Mouse (Mus musculus): ENCODE measurements at regions not wholly inside any gene's neighbourhood (a gene's known extent, or its start where the extent isn't known, plus 50 kb on each side); places are given as distances from the start of the nearest gene placed in this dataset.

DNA sequence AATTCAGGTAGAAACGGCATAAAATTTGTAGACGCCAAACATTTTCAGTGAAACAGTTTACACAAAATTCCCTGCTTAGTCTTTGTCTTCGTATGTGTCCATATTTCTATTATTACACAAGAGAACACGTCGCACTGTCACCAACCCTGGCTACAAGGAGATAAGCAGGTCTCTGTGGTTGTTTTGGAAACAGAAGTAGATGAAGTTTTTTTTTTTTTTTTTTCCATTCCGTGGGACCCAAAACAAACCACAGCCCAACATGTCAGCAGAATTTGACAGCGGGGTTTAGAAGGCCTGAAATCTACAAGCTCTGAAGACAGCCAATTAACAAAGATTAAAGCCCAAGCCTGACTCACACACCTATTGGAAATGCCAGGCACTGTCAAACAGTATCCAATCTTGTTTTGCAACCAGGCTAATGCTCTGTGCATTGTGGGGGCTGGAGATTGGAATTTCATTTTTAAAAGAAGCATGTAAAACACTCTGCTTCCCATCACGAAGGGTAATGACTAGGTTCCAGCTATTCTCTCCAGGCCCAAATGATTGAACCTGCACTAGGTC lies 428.5 kb upstream of the Btbd3 start:
- no peak for DNase-seq (ENCODE audit: low read depth, low spot score)

DNA sequence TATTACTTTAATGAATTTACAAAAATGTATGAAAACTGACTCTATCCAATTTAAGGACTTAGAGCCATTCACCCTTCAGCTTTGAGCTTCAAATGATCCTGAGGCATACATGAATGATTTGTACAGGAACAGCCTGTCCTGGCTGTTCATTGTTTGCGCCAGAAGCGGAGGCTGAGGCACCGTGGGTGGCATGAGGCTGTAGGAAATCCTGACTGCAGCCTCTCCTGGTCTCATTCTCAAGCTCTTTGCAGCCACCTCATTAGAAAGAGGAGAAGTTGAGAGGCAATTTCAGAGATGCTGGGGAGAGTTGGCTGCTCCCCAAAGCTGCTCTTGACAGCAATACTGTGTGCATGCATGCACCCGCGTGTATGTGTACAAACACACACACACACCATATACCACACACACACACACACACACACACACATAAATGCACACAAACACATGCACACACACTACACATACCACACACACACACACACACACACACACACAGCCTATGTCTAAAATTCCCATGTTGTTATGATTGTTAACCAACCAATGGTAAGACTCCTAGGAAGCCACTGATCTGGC lies 434.9 kb upstream of the Btbd3 start:
- DNase-seq (ENCODE audit: low read depth, low spot score), result no peak

DNA sequence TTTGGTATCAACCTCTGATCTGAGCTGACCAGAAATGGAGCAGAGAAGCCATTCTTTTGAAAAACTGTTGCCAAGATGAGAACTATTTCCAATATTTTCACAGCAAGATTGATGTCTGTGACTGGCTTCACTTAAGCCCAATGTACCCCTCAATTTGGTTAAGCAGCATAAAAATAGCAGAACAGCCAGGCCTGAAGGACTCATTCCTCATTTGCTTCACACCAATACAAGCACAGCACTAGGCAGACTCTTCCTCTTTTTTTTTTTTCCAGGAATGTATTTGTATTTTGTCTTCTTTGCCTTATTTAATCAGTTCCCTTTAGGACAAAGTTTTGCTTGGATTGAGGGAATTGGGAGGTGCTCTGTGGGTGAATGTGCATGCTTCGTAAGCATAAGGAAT lies 441.4 kb upstream of the Btbd3 start:
- no peak for DNase-seq (ENCODE audit: low read depth, low spot score)

DNA sequence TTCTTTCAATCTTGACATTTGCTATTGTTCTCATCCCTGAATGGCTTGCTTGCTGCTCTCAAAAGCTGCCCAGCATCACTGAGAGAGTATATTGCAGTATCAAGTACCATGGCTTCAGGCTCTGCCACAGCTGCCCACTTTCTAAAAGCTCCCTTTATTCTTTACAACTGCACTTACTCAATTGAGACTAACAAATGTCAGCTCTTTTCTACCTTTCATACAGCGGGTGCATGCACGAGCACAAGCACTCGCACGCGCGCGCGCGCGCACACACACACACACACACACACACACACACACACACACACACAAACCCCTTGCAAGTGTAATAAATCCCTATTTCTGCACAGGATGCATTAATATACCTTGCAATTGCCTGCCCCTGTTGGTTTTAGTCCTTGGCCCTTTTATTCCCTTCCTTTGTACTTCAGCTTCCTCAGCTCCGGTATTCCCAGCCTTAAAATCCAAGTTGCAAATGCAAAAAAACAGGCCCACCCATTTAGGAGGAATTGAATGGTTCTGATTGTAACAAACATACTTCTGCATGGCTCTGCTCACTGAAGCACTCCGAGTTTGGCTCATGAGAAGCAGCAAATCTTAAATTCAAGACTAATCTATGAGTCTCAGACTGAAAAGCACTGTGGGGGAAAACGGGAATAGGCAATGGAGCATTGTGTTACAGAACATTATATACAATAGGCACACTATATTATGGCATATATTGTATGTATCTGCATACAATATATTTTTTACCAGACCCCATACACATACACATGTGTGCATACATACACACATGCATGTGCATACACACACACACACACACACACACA lies 447.7 kb upstream of the Btbd3 start:
- DNase-seq (ENCODE audit: low read depth, low spot score), result no peak

DNA sequence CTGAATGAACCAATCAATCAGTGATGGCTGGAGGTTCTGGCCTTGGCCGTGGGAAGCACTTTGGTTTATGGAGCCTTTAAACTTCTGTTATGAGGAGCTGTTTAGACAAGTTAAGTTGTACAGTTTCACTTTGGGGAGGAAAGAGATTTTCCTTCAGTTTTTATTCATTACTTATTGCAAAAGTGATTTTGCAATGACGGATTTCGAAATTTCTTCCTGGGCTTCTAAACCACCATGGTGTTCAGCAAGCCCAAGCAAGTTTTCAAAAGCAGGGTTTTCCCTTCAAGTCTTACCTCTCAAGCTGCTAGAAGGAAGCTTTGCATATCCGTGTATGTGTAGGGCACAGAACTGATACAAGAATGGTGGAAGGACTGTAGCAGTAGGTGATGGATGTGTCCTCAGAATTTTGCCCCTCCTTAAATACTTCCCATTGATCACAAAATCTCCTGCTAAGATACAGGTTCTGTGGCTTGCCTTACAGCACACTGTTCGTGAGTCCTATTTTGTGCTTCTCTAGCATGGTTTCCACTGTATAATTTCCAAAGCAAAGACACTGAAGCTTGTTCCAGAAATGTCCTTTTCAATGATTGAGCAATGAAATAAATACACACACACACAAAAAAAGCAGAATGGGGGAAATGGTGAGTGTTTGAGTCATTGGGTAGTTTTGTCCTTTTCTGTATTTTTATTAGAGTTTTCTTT lies 448.6 kb upstream of the Btbd3 start:
- no peak for DNase-seq (ENCODE audit: low read depth, low spot score)

DNA sequence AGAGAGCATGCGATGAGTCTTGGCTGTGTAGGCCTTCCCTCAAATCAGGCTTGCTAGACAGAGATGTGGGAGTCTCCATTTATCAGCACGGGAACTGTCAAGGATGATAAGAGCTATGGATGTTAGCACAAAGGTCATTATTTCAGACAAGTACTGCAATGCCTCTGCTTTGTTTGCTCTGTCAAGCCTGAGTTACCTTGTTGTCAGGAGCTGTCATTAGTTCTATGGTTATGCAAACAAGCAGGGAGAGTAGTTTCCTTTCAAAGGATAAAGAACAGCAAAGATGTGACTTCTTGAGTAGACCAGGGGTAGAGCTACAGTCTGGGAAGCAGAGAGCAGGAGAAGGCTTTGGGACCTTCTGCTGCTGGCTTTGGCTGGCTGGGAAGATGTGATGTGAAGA lies 461.5 kb upstream of the Btbd3 start:
- DNase-seq (ENCODE audit: low read depth, low spot score), result peak; percentile 38

DNA sequence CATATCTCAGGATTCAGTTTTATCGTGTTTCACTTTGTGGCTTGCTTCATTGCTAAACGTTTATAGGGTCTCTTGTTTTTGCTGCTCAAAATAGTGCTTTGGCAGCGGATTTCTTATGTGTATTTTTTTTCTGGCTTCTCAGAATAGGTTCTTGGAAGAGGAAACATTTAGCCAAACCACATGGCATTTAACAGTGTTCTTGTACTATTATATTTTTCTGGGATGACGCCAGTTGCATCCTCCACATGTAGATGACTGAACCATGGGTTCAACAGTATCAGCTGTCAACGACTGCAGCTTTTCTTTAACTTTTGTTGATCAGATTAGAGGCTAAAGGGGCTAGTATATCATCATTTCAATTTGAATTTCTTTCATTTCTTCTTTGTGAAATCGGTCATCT lies 472.3 kb upstream of the Btbd3 start:
- DNase-seq (ENCODE audit: low read depth, low spot score), result no peak

DNA sequence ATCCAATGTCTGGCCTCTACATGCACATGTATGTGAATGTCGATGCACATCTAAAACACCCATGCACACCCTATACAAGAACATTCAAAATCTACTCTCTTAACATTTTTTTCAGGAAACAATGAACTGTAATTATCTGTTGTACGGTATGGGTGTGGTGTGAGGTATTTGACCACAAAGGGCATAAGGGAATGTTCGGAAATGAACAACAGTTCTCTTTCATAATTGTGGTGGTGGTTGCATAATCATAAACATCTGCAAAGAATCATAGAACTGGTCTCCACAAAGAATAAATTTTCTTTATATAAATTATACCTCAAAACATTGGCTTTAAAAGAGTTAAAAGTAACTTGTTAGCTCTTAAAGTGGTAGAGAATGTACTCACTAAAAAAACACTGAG lies 478.9 kb upstream of the Btbd3 start:
- no peak for DNase-seq (ENCODE audit: low read depth, low spot score)

DNA sequence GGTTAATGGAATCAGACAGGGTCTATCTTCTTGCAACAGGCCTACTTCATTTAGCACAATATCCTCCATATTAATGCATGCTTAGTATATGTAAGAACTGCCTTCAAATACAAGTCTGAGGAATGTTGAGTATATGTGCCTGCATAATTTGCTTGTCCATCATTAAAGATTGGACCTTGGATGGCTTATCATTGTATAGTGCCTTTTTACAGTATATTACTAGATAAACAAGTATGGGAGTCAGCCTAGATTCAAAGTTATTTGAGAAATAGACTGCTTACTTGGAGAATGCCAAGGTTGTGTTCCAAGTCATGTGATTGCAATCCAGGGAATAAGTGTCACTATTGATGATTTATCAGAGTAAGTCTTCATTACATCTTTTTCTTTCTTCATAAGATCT lies 491.6 kb upstream of the Btbd3 start:
- no peak for DNase-seq (ENCODE audit: low read depth, low spot score)

DNA sequence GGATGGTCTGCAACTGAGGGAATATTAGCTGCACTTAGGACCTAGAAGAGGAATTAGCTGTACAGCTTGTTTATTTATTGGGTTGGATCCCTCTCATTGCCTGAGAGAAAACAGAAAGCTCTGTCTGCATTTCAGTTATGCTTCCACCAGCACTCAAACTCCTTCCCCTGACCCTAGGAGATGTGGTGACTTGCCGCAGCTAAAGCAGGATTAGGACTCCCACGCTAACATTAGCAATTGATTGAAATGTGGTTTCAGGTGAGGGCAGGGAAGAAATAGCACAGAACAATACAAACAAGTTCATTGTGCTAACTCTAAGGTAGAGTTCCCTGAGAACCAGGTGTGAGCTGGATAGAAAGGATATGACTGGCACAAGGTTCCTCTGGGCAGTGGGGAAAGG lies 496.9 kb upstream of the Btbd3 start:
- DNase-seq (ENCODE audit: low read depth, low spot score), result no peak

DNA sequence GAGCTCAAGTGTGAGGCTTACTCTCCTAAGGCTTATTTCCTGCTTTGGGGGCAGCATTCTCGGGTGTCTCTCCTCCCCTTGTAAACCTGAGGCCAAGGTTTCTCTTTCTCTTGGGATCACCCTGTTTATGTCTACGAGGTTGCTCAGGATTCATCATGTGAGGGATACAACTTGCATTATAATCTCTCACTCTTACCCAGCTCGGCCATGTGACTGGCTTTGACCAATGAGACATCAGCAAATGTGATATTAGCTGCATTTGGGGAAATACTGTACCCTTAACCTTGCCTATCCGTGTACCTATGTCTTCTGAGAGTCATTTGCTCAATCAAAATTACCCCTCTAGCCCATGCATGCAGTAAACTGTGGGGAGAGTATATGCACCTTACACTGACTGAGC lies 498.0 kb upstream of the Btbd3 start:
- no peak for DNase-seq (ENCODE audit: low read depth, low spot score)

DNA sequence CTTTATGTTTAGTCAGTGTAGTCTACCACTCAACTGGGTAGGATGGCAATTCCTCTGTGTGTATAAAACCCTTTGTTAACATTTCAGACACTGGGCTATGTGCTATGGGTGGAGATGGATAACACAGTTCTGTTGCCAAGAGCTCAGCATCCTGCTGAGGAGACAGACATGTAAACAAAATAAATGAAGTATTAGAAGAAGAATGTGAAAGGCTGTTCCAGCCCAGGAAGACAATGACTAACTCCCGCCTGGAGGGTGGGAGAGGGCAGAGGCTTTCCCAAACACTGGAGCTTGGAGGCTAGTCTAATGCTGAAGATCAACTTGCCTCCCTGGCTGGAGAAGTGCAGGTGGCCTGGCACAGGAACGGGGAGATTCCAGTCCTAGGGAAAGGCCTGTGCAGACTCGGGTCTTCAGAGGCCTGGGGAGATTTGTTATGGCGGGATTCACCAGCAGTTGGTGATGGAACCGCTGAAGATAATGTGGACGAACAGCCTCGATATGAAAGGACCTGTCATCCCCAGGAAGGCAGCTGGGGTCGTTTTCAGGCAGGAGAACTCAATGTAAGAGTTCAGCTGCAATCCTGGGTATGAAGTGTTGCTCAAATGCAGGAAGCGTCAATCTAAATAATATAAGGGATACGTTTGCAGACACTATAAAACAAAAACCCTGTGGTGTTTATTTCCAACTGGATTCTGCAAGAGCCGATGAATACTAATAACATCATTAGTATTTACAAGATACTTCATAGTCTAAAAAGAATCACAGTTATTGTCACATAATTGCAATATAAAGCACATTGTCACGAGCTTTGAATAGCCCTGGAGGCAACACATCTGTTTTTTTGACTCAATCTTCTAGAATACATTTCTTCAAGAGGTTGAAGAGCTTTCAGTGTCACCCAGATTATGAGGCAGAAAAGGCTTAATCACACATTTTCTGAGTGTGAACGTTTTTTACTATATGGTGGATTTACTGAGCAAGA lies 498.8 kb upstream of the Btbd3 start:
- DNase-seq (ENCODE audit: low read depth, low spot score), result no peak

DNA sequence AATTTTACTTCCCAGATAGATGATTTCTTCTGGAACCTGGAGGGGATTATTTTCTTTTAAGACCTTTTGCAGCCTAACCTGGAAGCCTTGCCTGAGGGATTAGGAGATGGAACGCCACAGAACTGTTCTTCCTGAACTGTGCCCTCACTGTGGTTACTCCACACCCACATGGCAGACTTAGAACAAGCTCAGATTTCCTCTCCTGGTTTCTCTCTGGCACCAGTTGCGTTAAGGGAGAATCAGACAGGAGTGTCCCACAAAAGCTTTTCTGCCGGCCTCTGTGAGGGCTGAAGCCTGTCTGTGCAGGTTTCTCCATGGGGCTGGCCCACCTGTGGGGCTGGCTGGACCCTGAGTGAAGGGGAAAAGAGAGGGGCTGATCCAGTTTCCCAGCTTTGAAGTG lies 500.1 kb upstream of the Btbd3 start:
- DNase-seq (ENCODE audit: low read depth, low spot score), result no peak

DNA sequence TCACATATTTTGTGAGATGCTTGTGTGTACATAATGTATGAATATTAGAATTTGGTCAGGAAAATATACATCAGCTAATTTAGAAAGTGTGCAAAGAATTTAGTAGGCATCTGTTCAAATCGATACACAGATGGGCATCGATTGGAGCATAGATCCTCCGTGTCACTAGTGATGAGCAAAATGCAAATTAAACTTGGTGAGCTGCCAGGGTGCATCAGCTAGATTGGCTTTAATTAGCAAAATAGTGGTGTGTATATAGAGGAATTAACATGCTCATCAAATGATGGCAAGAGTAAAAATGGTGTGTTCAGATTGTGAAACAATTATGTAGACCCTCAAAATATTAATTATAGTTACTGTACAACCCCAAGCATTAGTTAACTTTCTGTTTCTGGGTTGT lies 501.9 kb upstream of the Btbd3 start:
- no peak for DNase-seq (ENCODE audit: low read depth, low spot score)

DNA sequence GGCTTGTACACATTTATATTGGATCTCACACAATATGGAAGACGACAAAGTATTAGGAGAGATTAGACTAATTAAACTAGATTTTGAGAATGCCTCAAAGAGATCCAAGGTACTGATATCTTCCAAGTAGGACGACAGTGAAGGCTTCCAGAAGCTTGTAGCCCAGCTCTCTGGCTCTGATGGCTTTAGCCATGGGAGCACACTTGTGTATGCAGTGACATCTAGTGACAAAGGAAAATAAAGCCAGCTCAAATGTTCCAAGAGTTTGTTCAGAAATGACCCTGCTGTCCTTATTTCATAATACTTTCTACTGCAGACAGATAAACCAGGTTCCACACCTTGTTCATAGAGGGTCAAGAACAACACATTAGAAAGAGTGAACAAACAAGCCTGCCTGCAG lies 524.0 kb upstream of the Btbd3 start:
- DNase-seq (ENCODE audit: low read depth, low spot score), result no peak

DNA sequence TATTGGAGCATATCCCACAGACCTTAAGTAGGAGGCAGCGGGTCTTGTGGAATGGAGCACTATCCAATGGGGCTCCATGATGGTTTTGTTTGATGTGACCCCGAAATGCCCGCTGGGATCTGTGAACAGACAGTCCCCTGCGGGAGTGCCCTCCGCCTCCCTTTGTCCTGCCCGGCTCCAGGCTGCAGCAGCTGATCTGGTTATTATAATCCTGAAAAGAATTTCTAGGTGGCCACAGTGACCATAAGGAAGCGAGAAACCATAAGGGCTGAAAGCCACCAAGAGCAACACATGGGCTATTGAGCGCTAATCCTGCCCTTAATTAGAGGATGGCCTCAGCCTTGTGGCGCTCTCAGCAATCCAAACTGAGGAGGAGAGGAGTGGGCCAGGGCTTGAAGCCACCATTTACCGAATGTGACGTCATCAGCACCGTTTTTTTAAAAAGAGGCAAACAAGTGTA lies 525.9 kb upstream of the Btbd3 start:
- no peak for DNase-seq (ENCODE audit: low read depth, low spot score)

DNA sequence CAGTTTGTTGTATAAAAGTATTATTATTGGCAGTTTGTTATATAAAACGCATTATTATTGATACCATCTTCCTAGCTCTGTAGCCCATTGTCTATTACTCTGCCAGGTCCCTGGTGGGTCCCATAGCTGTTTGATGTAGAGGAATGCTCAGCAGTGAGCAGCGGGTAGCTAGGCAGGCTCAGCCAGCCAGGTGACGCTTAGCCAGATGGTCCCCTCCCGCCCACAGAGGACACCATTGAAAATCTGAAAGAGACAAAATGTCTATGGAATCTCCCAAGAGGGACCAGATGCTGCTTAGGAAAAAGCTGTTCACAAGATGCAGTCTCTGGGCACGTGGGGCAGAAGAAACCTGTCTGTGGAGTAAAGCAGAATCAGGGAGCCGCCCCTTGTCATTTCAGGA lies 526.5 kb upstream of the Btbd3 start:
- no peak for DNase-seq (ENCODE audit: low read depth, low spot score)

DNA sequence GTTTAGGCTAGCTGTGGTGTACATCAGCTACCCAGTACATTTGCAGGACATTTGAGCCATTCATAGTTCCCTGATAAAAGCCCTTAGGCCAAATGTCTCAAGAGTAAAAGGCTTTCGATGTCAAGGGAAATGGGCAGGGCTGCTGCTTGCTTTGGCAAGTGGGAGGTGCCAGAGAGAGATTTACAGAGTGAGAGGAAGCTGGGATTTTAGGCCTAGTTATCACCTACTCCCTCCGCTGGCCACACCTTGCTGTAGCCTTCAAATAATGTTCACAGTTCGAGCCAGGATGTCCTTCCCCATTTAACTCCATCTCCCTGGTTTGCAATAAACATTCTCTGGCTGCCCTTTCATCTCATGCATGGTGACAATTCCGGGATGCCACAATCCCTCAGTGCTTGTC lies 527.2 kb upstream of the Btbd3 start:
- no peak for DNase-seq (ENCODE audit: low read depth, low spot score)

DNA sequence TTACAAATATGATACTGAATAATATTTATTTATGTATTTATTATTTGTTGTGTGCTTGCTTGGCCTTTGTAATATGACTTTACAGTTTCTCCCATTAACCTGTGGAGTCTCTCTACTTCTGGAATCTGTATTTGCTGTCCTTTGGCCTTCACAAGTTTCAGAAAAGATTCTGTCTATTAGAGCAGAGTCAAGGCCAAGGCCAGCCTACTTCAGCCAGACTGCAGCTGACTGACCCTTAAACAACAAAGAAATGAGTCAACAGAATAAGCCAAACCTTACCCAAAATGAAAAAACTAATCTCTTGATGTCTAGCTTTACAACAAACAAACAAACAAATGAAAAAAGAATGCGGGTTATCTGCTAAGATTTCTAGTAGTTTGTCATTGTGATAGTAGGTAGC lies 532.7 kb upstream of the Btbd3 start:
- DNase-seq (ENCODE audit: low read depth, low spot score), result no peak

DNA sequence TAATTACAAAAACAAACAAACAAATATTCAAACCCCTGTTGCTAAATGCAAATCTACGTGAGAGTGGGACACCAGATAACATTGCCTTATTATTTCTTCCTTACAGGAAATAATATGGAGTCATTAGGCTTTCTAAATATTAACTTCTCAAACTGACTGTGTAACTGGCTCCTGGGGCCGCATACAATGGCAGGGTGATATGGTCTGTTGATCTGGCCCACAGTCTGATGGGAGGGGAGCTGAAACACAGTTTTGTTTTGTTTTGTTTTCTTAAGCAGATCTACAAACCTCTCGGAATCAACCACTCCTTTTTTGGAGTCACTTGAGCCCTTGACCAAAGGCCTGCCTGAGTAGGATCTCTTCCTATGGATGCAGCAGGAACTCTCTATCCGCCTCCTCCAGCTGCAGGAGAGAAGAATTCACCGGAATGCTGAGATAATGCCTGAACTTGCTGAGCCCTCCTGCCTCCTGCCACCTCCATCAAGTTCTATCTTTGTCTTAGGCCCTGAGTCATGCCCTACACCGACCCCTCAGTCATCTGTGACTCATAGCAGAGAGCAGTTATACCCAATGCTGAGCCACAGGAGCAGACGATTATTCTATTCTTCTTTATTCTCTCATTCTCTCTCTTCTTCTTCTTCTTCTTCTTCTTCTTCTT lies 534.5 kb upstream of the Btbd3 start:
- no peak for DNase-seq (ENCODE audit: low read depth, low spot score)

DNA sequence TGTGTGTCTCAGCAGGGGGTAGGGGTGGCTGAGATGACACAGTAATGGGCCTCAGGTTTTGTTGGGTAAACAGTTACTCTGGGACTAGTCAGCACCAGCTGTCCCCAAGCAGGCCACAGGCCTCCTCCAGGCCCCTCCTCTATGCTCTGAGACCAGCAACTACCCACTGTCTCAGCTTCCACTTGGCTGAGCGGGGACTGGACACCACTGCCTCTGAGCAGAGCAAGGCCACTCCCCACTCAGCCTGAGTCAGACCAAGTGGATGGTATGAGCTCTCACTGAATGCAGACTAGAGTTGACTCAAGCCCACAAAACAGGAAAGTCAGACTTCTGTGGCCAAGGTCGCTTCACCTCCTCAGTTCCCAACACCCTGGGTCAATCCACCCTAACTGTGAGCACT lies 540.5 kb upstream of the Btbd3 start:
- DNase-seq (ENCODE audit: low read depth, low spot score), result no peak
